Mouse (Mus musculus) ES-Bruce4 (cell line): Measurements from ENCODE around the gene Rps6kl1. TPM values are rescaled to one million over a fixed set of nuclear protein-coding genes. Genes with fewer than 3 reads are reported as not detected.

ENCODE experiments used
- H3K27ac ChIP-seq: 2 replicates; pipeline ENCODE4 v1.5.1; 2012; ENCODE audit warnings: low read length, inconsistent platforms; ENCODE audit not compliant: insufficient read depth
- H3K27me3 ChIP-seq: 2 replicates; pipeline ENCODE4 v1.6.1; 2012; ENCODE audit warnings: mild to moderate bottlenecking, low read length, inconsistent platforms; ENCODE audit not compliant: control insufficient read depth, poor library complexity, insufficient read depth, severe bottlenecking
- H3K36me3 ChIP-seq: 2 replicates; pipeline ENCODE4 v1.6.1; 2012; ENCODE audit warnings: inconsistent platforms, mild to moderate bottlenecking, low read length, moderate library complexity; ENCODE audit not compliant: control insufficient read depth, poor library complexity, insufficient read depth, severe bottlenecking
- H3K4me1 ChIP-seq: one replicate; pipeline ENCODE4 v1.8.1; 2011; ENCODE audit warnings: low read length; ENCODE audit not compliant: control insufficient read depth, insufficient read depth
- H3K4me3 ChIP-seq: 2 replicates; pipeline ENCODE4 v1.5.1; 2011; ENCODE audit warnings: low read depth, mild to moderate bottlenecking, low read length
- H3K9ac ChIP-seq: 2 replicates; pipeline ENCODE4 v1.6.1; 2012; ENCODE audit warnings: low read depth, mild to moderate bottlenecking, inconsistent platforms; ENCODE audit not compliant: poor library complexity, severe bottlenecking
- H3K9me3 ChIP-seq: replicated peaks from 2 replicates; pipeline ENCODE4 v1.6.1; 2012; ENCODE audit warnings: mild to moderate bottlenecking, low read length, inconsistent platforms; ENCODE audit not compliant: control insufficient read depth, poor library complexity, insufficient read depth, severe bottlenecking
- CTCF ChIP-seq: IDR thresholded peaks from one replicate; pipeline ENCODE4 v1.8.1; 2011; ENCODE audit warnings: low read depth, low read length
- EP300 ChIP-seq: IDR thresholded peaks from 2 replicates; pipeline ENCODE4 v1.6.1; 2011; ENCODE audit warnings: low read depth, low read length; ENCODE audit not compliant: insufficient read depth
- POLR2A ChIP-seq: IDR thresholded peaks from one replicate; pipeline ENCODE4 v1.8.1; 2011; ENCODE audit warnings: low read length; ENCODE audit not compliant: insufficient read depth
- polyA plus RNA-seq: library from polyadenylated mRNA; stranded (reverse); fragments of >200 nt; gene quantifications from 2 replicates; pipeline ENCODE4 v1.2.4, GENCODE M21; 2011; ENCODE audit warnings: low read depth; ENCODE audit not compliant: missing spikeins, insufficient read depth, insufficient read length

The Rps6kl1 gene
- polyA plus RNA-seq, 1 experiment, result 3.0 TPM

GRCm38 (mm10) chr12:85194623-85195018, 43.6 kb upstream of the Rps6kl1 start:
- Histone ChIP-seq H3K36me3 (no peaks in the 10 kb centered on the region), H3K9me3 (no peaks in the 10 kb centered on the region), H3K4me3 (no peak overlapping the region), H3K27me3 (no peaks in the 10 kb centered on the region), H3K4me1 (peaks cover 2% of the 10 kb centered on the region), H3K27ac (no peak overlapping the region), H3K9ac (no peak overlapping the region)
- TF ChIP-seq CTCF (no peak), POLR2A (no peak), EP300 (no peak)

- Histone ChIP-seq H3K27me3 (no peaks in the 10 kb centered on the region), H3K27ac (no peak overlapping the region), H3K36me3 (no peaks in the 10 kb centered on the region), H3K9ac (no peak overlapping the region), H3K4me1 (peaks cover 2% of the 10 kb centered on the region), H3K9me3 (no peaks in the 10 kb centered on the region), H3K4me3 (no peak overlapping the region)
- TF ChIP-seq CTCF, result no peak
- no peak for TF ChIP-seq EP300
- TF ChIP-seq POLR2A, result no peak
These were observed 43.0 kb upstream of the Rps6kl1 start for GRCm38 (mm10) chr12:85193923-85194622.

DNA sequence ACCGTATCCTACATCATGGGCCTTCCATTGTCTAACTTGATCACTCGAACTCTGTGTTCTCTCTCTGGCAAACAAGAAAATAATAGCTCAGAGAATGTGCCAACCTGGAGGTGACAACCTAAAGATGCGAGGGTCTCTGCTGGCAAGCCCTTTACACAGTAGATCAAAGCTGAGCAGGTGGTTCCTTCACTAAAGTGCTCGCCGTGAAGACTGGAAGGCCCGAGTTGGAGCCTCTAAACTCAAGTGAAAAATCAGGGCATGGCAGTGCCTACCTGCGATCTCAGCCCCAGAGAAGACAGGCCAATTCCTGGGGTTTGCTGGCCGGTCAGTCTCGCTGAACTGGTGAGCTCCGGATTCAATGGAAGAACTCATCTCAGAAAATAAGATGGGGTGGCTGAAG, 42.1 kb upstream of the Rps6kl1 start:
- TF ChIP-seq POLR2A (no peak), CTCF (no peak), EP300 (no peak)
- H3K4me3 ChIP-seq, result no peak overlapping the region
- no peaks in the 10 kb centered on the region for H3K9me3 ChIP-seq
- no peak overlapping the region for H3K27ac ChIP-seq
- no peaks in the 10 kb centered on the region for H3K36me3 ChIP-seq
- H3K9ac ChIP-seq, result no peak overlapping the region
- no peaks in the 10 kb centered on the region for H3K27me3 ChIP-seq
- H3K4me1 ChIP-seq, result peaks cover 2% of the 10 kb centered on the region

DNA sequence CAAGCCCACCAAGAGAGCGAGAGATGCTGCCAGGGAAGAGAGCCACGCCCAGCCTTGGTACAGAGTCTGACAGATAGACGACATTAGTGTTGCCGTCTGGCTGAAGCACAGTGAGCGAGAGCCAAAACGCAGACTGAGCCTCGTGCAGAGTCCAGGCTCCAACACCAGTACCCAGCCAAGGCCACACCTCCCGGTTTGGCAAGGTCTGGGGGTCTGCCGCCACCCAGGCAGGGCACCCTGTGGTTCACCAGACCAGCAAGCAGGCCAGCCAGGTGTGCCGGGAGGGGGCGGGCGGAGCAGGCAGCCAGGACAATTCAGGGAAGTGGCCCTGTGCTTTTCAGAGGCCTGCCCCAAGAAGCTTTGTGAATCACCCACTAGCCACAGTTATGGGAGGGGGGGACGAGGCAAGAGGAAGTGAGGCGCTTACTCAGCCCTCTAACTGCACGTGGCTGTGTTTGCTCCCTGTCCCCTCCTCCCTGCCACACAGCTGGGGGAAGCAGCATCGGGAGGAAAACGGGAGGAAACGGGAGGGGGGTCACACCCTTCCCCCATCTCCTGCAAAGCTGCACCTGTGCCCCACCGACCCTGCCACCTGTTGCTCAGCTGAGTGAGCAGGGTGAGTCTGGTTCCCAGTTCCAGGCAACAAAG, 41.5 kb upstream of the Rps6kl1 start:
- Histone ChIP-seq H3K27ac (no peak overlapping the region), H3K27me3 (no peaks in the 10 kb centered on the region), H3K4me3 (peak overlapping the region; percentile 19), H3K4me1 (peaks cover 2% of the 10 kb centered on the region), H3K9ac (no peak overlapping the region), H3K9me3 (no peaks in the 10 kb centered on the region), H3K36me3 (no peaks in the 10 kb centered on the region)
- TF ChIP-seq CTCF, result no peak
- no peak for TF ChIP-seq EP300
- TF ChIP-seq POLR2A, result no peak

DNA sequence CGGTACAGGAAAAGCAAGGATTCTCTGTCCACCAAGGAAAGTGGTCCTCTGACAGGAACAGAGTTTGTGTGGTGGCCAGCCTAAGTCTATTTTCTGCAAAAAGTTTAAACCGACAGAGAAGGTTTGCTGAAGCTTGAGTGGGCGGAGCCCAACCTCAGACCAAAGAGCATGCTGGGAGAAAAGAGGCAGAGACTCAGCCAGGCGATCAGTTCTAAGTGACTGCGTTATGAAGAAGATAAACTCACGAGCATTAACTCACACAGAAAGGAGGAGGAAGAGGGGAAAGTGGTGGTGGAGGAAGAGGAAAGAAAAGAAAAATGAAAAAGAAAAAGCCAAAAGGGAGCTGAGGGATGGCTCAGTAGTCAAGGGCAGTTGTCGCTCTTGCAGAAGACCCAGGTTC, 39.2 kb upstream of the Rps6kl1 start:
- H3K36me3 ChIP-seq, result no peaks in the 10 kb centered on the region
- peaks cover 2% of the 10 kb centered on the region for H3K4me1 ChIP-seq
- TF ChIP-seq EP300 (no peak), CTCF (no peak), POLR2A (no peak)
- no peaks in the 10 kb centered on the region for H3K9me3 ChIP-seq
- no peak overlapping the region for H3K9ac ChIP-seq
- no peak overlapping the region for H3K4me3 ChIP-seq
- H3K27me3 ChIP-seq, result no peaks in the 10 kb centered on the region
- no peak overlapping the region for H3K27ac ChIP-seq

DNA sequence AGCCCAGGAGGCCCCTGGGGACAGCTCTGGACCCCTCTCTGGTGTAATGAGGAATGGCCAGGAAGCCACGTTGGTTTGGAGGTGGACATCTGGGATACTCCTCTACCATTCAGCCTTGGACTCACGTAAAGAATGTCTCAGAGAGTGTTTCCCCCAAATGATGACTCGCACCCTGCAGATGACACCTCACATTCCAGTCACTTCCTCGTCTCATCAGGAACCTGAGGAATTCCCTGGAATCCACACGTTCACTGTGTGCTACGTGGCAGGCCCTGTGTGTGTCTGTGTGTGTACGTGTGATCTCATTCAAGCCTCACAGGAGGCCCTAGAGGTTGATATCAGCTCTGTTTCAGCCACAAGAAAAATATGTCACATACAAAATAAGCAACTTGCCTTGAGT, 35.3 kb upstream of the Rps6kl1 start:
- no peaks in the 10 kb centered on the region for H3K4me1 ChIP-seq
- no peak overlapping the region for H3K9ac ChIP-seq
- no peaks in the 10 kb centered on the region for H3K9me3 ChIP-seq
- TF ChIP-seq EP300 (no peak), CTCF (no peak), POLR2A (no peak)
- H3K36me3 ChIP-seq, result no peaks in the 10 kb centered on the region
- H3K27ac ChIP-seq, result no peak overlapping the region
- no peak overlapping the region for H3K4me3 ChIP-seq
- no peaks in the 10 kb centered on the region for H3K27me3 ChIP-seq
